Mouse (Mus musculus): ENCODE results near the gene Ryr2.

- TF ChIP-seq CTCF (conservative IDR thresholded peaks at IDR 0.05; ENCODE audit: insufficient read depth, insufficient read length, low read depth, low read length), result no peak
- TF ChIP-seq POLR2A (IDR thresholded peaks at IDR 0.05; ENCODE audit: low read depth, low read length), result no peak
Observed at GRCm38 (mm10) chr13:11884175-11884574, 222.6 kb downstream of the Ryr2 start.

All from kidney, adult 2 months (tissue).